Mouse (Mus musculus) left cerebral cortex, postnatal 10 days (tissue): ENCODE measurements around the gene Mettl1. TPM values are rescaled to one million over a fixed set of nuclear protein-coding genes. Genes with fewer than 3 reads are reported as not detected.
"Not testable (repeated sequence)": the region's sequence is repeated elsewhere in the genome, so short reads cannot be mapped to it uniquely, and the experiment has no call there.

Experiments
- DNase-seq, 2 experiments: peaks; one replicate each; pipeline ENCODE4 v3.0.0; 2021 to 2022; ENCODE audit warnings: low spot score in 2 of 2, mixed read lengths in 1 of 2; ENCODE audit errors: extremely low spot score in 1 of 2
- intact Hi-C: fragments of 180-260 bp; cut with DNase I; formaldehyde crosslinking; loops from one replicate; pipeline ENCODE4 v1.15.1; 2025
- total RNA-seq, 2 experiments: library from RNA; stranded (reverse); gene quantifications; 2 replicates each; pipeline ENCODE4 v1.2.3; 2021

Gene Mettl1
- total RNA-seq, 2 experiments from 2014 or later: 10.7 to 12.4 TPM

- no peak for DNase-seq
- intact Hi-C loops: no loop called here
Measured at GRCm38 (mm10) chr10:127062503-127062902, 21.3 kb downstream of the Mettl1 start.

GRCm38 (mm10) chr10:127063239-127063872 lies 22.1 kb downstream of the Mettl1 start, which contains the start of gene Cdk4:
Gene Cdk4 (plus strand): TSS chr10:127063534.
- peak; percentile 98 to 99 for DNase-seq
- intact Hi-C loops: no loop called here

GRCm38 (mm10) chr10:127063913-127064870 lies 23.0 kb downstream of the Mettl1 start:
- peak in 1 of 2 experiments; percentile 47 for DNase-seq
- intact Hi-C loops: no loop called here

- peak in 1 of 2 experiments; percentile 29 for DNase-seq
- intact Hi-C loops: no loop called here
Measured at GRCm38 (mm10) chr10:127065981-127066380, 24.8 kb downstream of the Mettl1 start.

GRCm38 (mm10) chr10:127066519-127067018 lies 25.4 kb downstream of the Mettl1 start:
- intact Hi-C loops: no loop called here
- DNase-seq: peak in 1 of 2 experiments; percentile 15

- intact Hi-C loops: no loop called here
- no peak for DNase-seq
Measured at GRCm38 (mm10) chr10:127068360-127069038, 27.3 kb downstream of the Mettl1 start.

GRCm38 (mm10) chr10:127069281-127070189 lies 28.3 kb downstream of the Mettl1 start:
- no peak for DNase-seq
- intact Hi-C loops: no loop called here

GRCm38 (mm10) chr10:127070190-127071121 lies 29.2 kb downstream of the Mettl1 start, which contains the start of gene Tspan31:
Gene Tspan31 (minus strand): TSS chr10:127070264.
- DNase-seq: peak; percentile 92 to 96
- intact Hi-C loops: no loop called here

- no peak for DNase-seq
- intact Hi-C loops: no loop called here
Measured at GRCm38 (mm10) chr10:127071203-127071602, 30.0 kb downstream of the Mettl1 start.

GRCm38 (mm10) chr10:127072270-127072669 lies 31.1 kb downstream of the Mettl1 start:
- intact Hi-C loops, DNase-seq: not testable (repeated sequence)

- DNase-seq, intact Hi-C loops: not testable (repeated sequence)
Measured at GRCm38 (mm10) chr10:127072969-127073368, 31.8 kb downstream of the Mettl1 start.

GRCm38 (mm10) chr10:127073981-127074380 lies 32.8 kb downstream of the Mettl1 start:
- intact Hi-C loops: no loop called here

GRCm38 (mm10) chr10:127075080-127075479 lies 33.9 kb downstream of the Mettl1 start, which contains the start of gene Agap2:
Gene Agap2 (plus strand): TSS chr10:127075284.
- intact Hi-C loops: no loop called here
- no peak for DNase-seq

More at GRCm38 (mm10) chr10:127073981-127074380, 32.8 kb downstream of the Mettl1 start:
- DNase-seq: no peak

GRCm38 (mm10) chr10:127075651-127076050 lies 34.4 kb downstream of the Mettl1 start:
- intact Hi-C loops: no loop called here
- DNase-seq: no peak

- intact Hi-C loops: no loop called here
- DNase-seq: peak in 1 of 2 experiments; percentile 49
Measured at GRCm38 (mm10) chr10:127076082-127076481, 34.9 kb downstream of the Mettl1 start.

GRCm38 (mm10) chr10:127077515-127077914 lies 36.3 kb downstream of the Mettl1 start:
- DNase-seq: peak in 1 of 2 experiments; percentile 64
- intact Hi-C loops: no loop called here
